10 mouse cellular contexts compared by ENCODE assay signal in genomic region chr12:86941734-86942486, GRCm38 (mm10). TPM values are rescaled to one million over a fixed set of nuclear protein-coding genes. Genes with fewer than 3 reads are reported as not detected.
DNase-seq lines count a peak whose midpoint lies in the region; ATAC-seq and TF ChIP-seq lines count a peak whose summit lies in the region.
"Had no signal": no experiment of that assay in that cellular context is flagged by ENCODE, and none has a peak within 500 bp of the region (broad histone marks: within the 10 kb centered on the region; RNA-seq: fewer than 3 reads in every experiment).

No protein-coding gene starts in this region.

- CTCF ChIA-PET in Patski (lab: Charles Lee): interaction anchor here (1.0 to 3.4 kb wide), 5 partner anchors 16 to 173 kb away, joined by 3 to 12 read pairs (median 4); no protein-coding TSS in a partner anchor

- peaks cover 11 to 22% of the 10 kb centered on the region in 2 experiments for H3K4me1 ChIP-seq in heart, embryonic 14.5 days (ENCODE audit: control insufficient read depth in 2 of 2, insufficient read depth in 2 of 2, low read length in 2 of 2)
- peaks cover 39% of the 10 kb centered on the region for H3K4me1 ChIP-seq in midbrain, embryonic 16.5 days (ENCODE audit: control insufficient read depth, insufficient read depth, low read length)
- H3K4me1 ChIP-seq in stomach, postnatal 0 days (replicated peaks; ENCODE audit: control insufficient read depth, insufficient read depth): no peaks in the 10 kb centered on the region

- intact Hi-C loops in gastrocnemius, adult 2 months (cut with DNase I): no loop called here

- no peak overlapping the region for H3K9ac ChIP-seq in heart, embryonic 14.5 days (ENCODE audit: low read length)
- H3K9ac ChIP-seq in midbrain, embryonic 16.5 days (ENCODE audit: low read depth, low read length): 0 out of 2 replicates have a peak overlapping the region, but pooled peaks have one; percentile 48
- no peak overlapping the region for H3K9ac ChIP-seq in stomach, postnatal 0 days (ENCODE audit: low read length)
- H3K9ac ChIP-seq: liver, embryonic 14.5 days had no signal

- 0 out of 2 replicates have a peak overlapping the region, but pooled peaks have one; percentile 2 for H3K4me2 ChIP-seq in heart, embryonic 14.5 days (ENCODE audit: low read length)
- peak overlapping the region; percentile 29 for H3K4me2 ChIP-seq in midbrain, embryonic 16.5 days (ENCODE audit: low read length)
- H3K4me2 ChIP-seq in stomach, postnatal 0 days (replicated peaks; ENCODE audit: low read depth): no peak overlapping the region

- H3K36me3 ChIP-seq in heart, embryonic 14.5 days (ENCODE audit: control insufficient read depth, insufficient read depth, low read length): no peaks in the 10 kb centered on the region
- no peaks in the 10 kb centered on the region for H3K36me3 ChIP-seq in midbrain, embryonic 16.5 days (ENCODE audit: control insufficient read depth, insufficient read depth, low read length)
- H3K36me3 ChIP-seq in stomach, postnatal 0 days (ENCODE audit: control insufficient read depth, insufficient read depth, low read length): no peaks in the 10 kb centered on the region

- no peak for TF ChIP-seq CTCF in gastrocnemius, adult 2 months (IDR thresholded peaks at IDR 0.05)
- no peak for TF ChIP-seq CTCF in Patski (IDR thresholded peaks at IDR 0.05)
- no peak for TF ChIP-seq CTCF in stomach, postnatal 0 days (IDR thresholded peaks at IDR 0.05; ENCODE audit: low read depth)

- no peaks in the 10 kb centered on the region for H3K27me3 ChIP-seq in Patski
- no peaks in the 10 kb centered on the region for H3K27me3 ChIP-seq in heart, embryonic 14.5 days (ENCODE audit: control insufficient read depth, insufficient read depth, low read length)
- no peaks in the 10 kb centered on the region for H3K27me3 ChIP-seq in midbrain, embryonic 16.5 days (ENCODE audit: control insufficient read depth, insufficient read depth, low read depth, low read length)
- H3K27me3 ChIP-seq in stomach, postnatal 0 days (ENCODE audit: control insufficient read depth, insufficient read depth, low read length): no peaks in the 10 kb centered on the region

- WGBS in heart, embryonic 14.5 days: 45% methylated on average over 5 of the region's 5 CpGs
- 6% methylated on average over 5 of the region's 5 CpGs for WGBS in midbrain, embryonic 16.5 days
- WGBS in stomach, postnatal 0 days: 56% methylated on average over 5 of the region's 5 CpGs

- H3K9me3 ChIP-seq in heart, embryonic 14.5 days (ENCODE audit: control insufficient read depth, low read length): no peaks in the 10 kb centered on the region
- H3K9me3 ChIP-seq in midbrain, embryonic 16.5 days (replicated peaks; ENCODE audit: control insufficient read depth, low read length, poor library complexity, severe bottlenecking): no peaks in the 10 kb centered on the region
- H3K9me3 ChIP-seq in stomach, postnatal 0 days (ENCODE audit: control insufficient read depth, low read length): no peaks in the 10 kb centered on the region

- DNase-seq in gastrocnemius, adult 2 months: no peak
- no peak for DNase-seq in gastrocnemius, adult 8-10 months (ENCODE audit: low spot score in 2 of 2)
- DNase-seq in Patski (ENCODE audit: low read depth, low spot score): no peak
- DNase-seq in adrenal gland, adult 2 months: no peak
- DNase-seq in stomach, postnatal 0 days (ENCODE audit: low spot score): no peak
- no peak for DNase-seq in cerebellum, adult 11 months

- TF ChIP-seq EP300 in stomach, postnatal 0 days (optimal IDR thresholded peaks at IDR 0.05): no peak

- peak; percentile 37 for ATAC-seq in Patski
- ATAC-seq in heart, embryonic 14.5 days (ENCODE audit: insufficient number of reproducible peaks, insufficient read depth, low FRiP score, low read depth): no peak
- ATAC-seq in midbrain, embryonic 16.5 days: peak; percentile 87
- ATAC-seq in stomach, postnatal 0 days (ENCODE audit: low FRiP score, low TSS enrichment): no peak

- POLR2A ChIA-PET in Patski (lab: Charles Lee): no interaction called here

- H3K4me3 ChIP-seq in gastrocnemius, adult 2 months: no peak overlapping the region
- no peak overlapping the region for H3K4me3 ChIP-seq in heart, embryonic 14.5 days (ENCODE audit: control insufficient read depth in 1 of 2, insufficient read depth in 1 of 2, low read depth in 1 of 2, low read length in 2 of 2)
- no peak overlapping the region for H3K4me3 ChIP-seq in midbrain, embryonic 16.5 days (ENCODE audit: low read depth, low read length)
- H3K4me3 ChIP-seq in stomach, postnatal 0 days (ENCODE audit: low read depth, low read length): no peak overlapping the region
- H3K4me3 ChIP-seq: erythroblast, embryonic 14.5 days had no signal

- in situ Hi-C loops in Patski (cut with MboI; ENCODE audit: low pct_unique_long_range_greater_than_20kb): loop anchor here (5.0 kb wide), 1 partner anchor 170 kb away; no protein-coding TSS in a partner anchor

- peak overlapping the region; percentile 65 for H3K27ac ChIP-seq in gastrocnemius, adult 2 months
- H3K27ac ChIP-seq in heart, embryonic 14.5 days (replicated peaks in 1 of 2; ENCODE audit: control insufficient read depth in 1 of 2, insufficient read depth in 1 of 2, low read depth in 2 of 2, low read length in 2 of 2): peak overlapping the region in 1 of 2 experiments; percentile 25; a peak in 1 of 4 replicates
- peak overlapping the region; percentile 94 for H3K27ac ChIP-seq in midbrain, embryonic 16.5 days (ENCODE audit: low read length)
- H3K27ac ChIP-seq in stomach, postnatal 0 days (replicated peaks): no peak overlapping the region
- H3K27ac ChIP-seq: liver, embryonic 14.5 days had no signal

RNA-seq across cellular contexts. Expression of gene Cipc, which starts 4.9 kb away (rescaled TPM):
- total RNA-seq in gastrocnemius, adult 2 months (2021): 10 to 100 TPM; 32.2 to 33.8 TPM
- 10 to 100 TPM; 34.5 to 38.7 (median 37.1) TPM for total RNA-seq in gastrocnemius, adult 8-10 months (2022)
- 34.8 TPM for polyA plus RNA-seq in Patski (2021)
- polyA plus RNA-seq in heart, embryonic 14.5 days (2014; fragmentation: Nextera tagmentation; extraction: Ambion mirVana): 26.6 and 27.1 TPM in 2 replicates
- 56.6 and 57.8 TPM in 2 replicates for polyA plus RNA-seq in midbrain, embryonic 16.5 days (2015; fragmentation: Nextera tagmentation; extraction: Ambion mirVana)
- 10 to 100 TPM; 17.9 to 29.3 TPM for total RNA-seq in adrenal gland, adult 2 months (2021)
- polyA plus RNA-seq in adrenal gland, adult 2 months (2012; rRNA removed): 38.5 and 39.8 TPM in 2 replicates
- polyA plus RNA-seq in stomach, postnatal 0 days (2015; fragmentation: Nextera tagmentation; extraction: Ambion mirVana): 10.1 and 10.8 TPM in 2 replicates

RNA-seq across cellular contexts. Expression of gene Zdhhc22, which starts 48.3 kb away (rescaled TPM):
- not detected for total RNA-seq in gastrocnemius, adult 2 months (2021)
- total RNA-seq in gastrocnemius, adult 8-10 months (2022): not detected
- not detected for polyA plus RNA-seq in Patski (2021)
- 0.09 TPM in 2 replicates for polyA plus RNA-seq in heart, embryonic 14.5 days (2014; fragmentation: Nextera tagmentation; extraction: Ambion mirVana)
- polyA plus RNA-seq in midbrain, embryonic 16.5 days (2015; fragmentation: Nextera tagmentation; extraction: Ambion mirVana): 24.4 and 28.1 TPM in 2 replicates
- 1 to 10 TPM; 1.2 to 1.4 TPM for total RNA-seq in adrenal gland, adult 2 months (2021)
- 3.1 and 5.2 TPM in 2 replicates for polyA plus RNA-seq in adrenal gland, adult 2 months (2012; rRNA removed)
- 0.53 and 0.58 TPM in 2 replicates for polyA plus RNA-seq in stomach, postnatal 0 days (2015; fragmentation: Nextera tagmentation; extraction: Ambion mirVana)
- polyA plus RNA-seq: erythroblast, embryonic 14.5 days; liver, embryonic 14.5 days had no signal

RNA-seq across cellular contexts. Expression of gene Irf2bpl, which starts 57.3 kb away (rescaled TPM):
- total RNA-seq in gastrocnemius, adult 2 months (2021): 10 to 100 TPM; 21.5 to 28.2 TPM
- total RNA-seq in gastrocnemius, adult 8-10 months (2022): 10 to 100 TPM; 21.3 to 27.0 (median 22.9) TPM
- 97.1 TPM for polyA plus RNA-seq in Patski (2021)
- 32.8 and 36.1 TPM in 2 replicates for polyA plus RNA-seq in heart, embryonic 14.5 days (2014; fragmentation: Nextera tagmentation; extraction: Ambion mirVana)
- 69.3 and 76.9 TPM in 2 replicates for polyA plus RNA-seq in midbrain, embryonic 16.5 days (2015; fragmentation: Nextera tagmentation; extraction: Ambion mirVana)
- total RNA-seq in adrenal gland, adult 2 months (2021): 10 to 100 TPM; 51.1 to 79.5 TPM
- polyA plus RNA-seq in adrenal gland, adult 2 months (2012; rRNA removed): 121 and 122 TPM in 2 replicates
- 19.1 and 19.8 TPM in 2 replicates for polyA plus RNA-seq in stomach, postnatal 0 days (2015; fragmentation: Nextera tagmentation; extraction: Ambion mirVana)

Comparison
In these comparisons a context has a peak if more than half of its experiments do, and no peak if none do; other contexts are left out.
1. ATAC-seq: peak in Patski (single experiment) and midbrain, embryonic 16.5 days (single experiment); none in heart, embryonic 14.5 days (single experiment) and stomach, postnatal 0 days (single experiment).